Mouse (Mus musculus): Measurements from ENCODE around the gene Kremen1.

DNA sequence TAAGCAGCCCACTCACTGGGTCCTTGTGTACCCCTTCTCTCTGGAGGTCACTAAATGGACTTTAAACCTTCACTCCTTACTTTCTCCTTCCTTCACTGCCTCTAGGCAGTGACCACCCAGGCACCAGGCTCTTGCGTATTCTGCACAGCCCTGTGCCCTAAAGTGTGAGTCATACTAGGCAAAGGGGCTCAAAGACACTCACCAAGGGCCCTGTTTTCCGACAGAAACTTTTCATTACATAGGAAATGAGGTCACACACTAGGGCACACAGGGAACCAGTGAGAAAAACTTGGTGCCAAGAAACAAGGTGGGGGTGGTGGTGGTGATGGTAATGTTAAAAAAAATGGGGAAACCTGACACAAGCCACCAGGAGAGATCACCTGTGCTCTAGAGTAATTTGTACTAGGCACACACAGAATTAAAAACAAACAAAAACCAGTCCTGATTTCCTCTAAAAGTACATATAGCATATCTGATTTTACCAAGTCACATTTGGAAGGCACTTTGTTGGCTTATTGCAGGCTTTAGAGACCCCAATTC, 35.3 kb upstream of the Kremen1 start:
- no peak for TF ChIP-seq CTCF (IDR thresholded peaks at IDR 0.05; ENCODE audit: borderline replicate concordance, insufficient read depth, low read length)
- no peak for TF ChIP-seq POLR2A (IDR thresholded peaks at IDR 0.05; ENCODE audit: low read depth, low read length)

Measured in embryonic fibroblast, embryonic 13.5 days (primary cell).